Mouse (Mus musculus) ZHBTc4 (cell line): ENCODE results near the gene Scfd2.
A peak's percentile ranks its signal among the peaks of the same experiment; 100 is the strongest.

Experiments used
- DNase-seq: peaks from one replicate; pipeline ENCODE4 v3.0.0-alpha.2; 2011; ENCODE audit warnings: low read depth, low spot score

The Scfd2 gene

GRCm38 (mm10) chr5:74277712-74278111 is 253.8 kb downstream of the Scfd2 start:
- DNase-seq, result peak; percentile 87

DNA sequence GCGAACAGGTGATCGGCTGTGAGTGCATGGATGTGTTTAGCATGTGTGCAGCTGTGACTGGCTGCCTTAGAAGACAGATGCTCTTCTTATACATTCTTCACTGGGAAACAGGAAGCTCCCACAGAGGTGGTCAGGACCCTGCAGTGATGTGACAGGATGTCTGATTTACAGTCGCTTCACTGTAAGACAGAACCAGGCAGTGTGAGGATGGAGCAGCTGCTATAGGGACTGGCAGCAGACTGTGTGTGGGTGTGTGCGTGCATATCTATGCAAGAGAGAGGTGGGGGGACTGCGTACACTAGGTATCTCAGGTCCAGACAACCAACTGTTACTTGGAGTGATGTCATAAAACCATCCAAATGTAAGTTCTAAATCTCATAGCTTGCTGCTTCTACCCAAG is 254.3 kb downstream of the Scfd2 start:
- no peak for DNase-seq

DNA sequence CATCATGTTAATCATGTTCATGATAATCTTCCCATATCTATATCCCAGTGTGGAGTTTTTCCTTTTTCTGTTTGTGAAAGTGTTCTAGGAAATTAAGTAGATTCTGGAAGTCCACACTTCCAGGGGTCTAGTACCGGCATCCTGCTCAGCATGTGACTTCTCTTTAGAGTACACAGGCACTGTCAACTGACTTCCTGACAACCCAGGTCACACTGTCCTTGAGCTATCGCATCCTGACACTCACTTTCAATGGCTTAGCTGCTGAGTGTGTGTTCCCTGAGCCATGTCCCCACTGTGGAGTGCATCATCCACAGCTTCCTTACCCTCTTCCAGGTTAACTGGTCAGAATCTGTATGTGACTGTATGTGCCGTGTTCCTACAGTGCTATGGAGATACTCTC is 258.2 kb downstream of the Scfd2 start:
- DNase-seq, result no peak

- no peak for DNase-seq
Measured at GRCm38 (mm10) chr5:74267736-74268369, 263.7 kb downstream of the Scfd2 start.

DNA sequence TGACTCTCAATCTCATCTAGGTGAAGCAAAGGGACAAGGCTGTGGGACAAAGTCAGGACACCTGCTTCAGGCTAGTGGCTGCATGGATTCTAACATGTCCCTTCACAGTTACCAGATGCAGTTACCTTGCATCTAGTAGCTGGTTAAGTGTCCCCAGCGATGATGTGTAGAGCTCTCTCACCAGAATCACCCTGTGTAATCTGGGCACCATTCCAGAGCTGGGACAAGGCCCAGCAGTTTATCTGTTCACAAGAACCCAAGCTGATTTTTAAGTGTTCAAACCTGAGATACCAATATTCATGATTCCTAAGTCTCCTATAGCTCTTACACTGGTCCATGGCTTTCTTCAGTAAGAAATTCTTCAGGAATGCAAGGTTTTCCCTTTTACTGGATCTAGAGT is 264.4 kb downstream of the Scfd2 start:
- no peak for DNase-seq

DNA sequence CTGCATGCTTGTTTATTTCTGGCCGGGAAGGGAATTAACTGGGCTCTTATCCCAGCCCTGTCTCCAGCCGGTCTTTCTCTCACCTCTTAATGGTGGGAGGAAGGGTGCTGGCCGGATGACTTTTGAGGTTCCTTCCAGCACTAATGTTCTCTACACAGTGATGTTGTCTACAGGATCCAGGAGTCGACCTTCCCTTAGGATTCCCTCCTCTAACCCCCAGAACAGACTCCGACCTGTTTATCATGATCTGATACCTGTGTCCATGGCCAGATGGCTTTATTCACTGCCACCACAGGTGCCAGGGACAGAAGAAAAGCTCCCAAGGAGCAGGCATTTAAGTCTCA is 265.1 kb downstream of the Scfd2 start:
- DNase-seq, result no peak

DNA sequence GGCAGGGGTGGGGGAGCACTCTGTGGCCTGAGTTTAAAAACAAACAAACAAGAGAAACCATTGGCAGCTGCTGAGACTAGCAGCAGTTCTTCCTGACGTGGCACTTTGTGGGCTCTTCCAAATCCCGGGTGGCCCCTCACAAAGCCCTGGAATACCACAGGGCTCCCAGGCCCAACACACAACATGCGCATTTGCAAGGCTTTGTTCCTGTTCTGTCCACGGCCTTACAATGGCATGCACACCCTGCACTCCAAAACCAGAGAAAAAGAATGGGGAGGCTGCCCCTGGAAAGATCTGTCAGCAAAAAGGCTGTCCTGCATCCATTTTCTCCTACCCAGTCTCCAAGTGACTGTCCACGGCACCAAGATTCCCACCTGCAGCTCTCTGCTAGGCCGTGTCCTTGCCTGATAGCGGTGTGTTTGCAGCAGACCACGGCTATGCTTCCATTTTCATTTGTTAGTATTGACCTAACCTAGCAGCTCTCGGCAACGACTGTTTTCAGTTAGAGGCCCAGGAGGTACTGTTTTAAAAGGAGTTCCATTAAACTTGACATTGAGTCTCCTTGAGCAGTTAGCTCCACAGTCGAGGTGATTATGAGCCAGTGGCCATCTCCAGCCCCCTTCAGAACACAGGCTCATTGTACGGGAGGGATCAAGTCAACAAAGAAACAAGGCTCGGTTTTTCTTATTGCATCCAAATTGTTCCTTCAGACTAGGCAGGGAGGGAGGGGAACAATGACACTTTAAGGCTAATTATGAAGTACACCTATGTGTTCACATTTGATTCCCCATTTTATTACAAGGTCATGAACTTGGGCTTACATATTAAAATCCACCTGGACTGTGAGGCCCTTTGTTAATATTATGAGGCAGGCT is 265.7 kb downstream of the Scfd2 start:
- peak; percentile 66 for DNase-seq

DNA sequence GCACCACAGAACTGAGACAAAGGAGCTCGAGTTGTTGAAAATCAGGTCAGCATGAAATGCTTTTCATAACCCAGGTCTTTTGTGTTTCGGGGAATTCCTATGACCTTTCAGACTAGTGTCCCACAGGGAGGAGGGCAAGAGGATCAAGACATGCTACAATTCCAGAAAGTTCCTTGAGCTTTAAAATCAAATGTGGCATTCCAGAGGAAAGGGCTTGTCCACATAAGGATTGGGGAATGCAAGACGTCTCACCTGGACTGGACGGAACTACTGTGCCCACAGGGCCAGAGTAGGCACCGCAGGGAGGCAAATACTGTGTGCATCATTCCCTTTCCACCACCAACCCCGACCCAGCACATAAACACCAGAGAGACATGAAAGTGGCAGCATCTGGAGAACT is 266.4 kb downstream of the Scfd2 start:
- no peak for DNase-seq

GRCm38 (mm10) chr5:74264541-74264940 is 267.0 kb downstream of the Scfd2 start:
- no peak for DNase-seq

DNA sequence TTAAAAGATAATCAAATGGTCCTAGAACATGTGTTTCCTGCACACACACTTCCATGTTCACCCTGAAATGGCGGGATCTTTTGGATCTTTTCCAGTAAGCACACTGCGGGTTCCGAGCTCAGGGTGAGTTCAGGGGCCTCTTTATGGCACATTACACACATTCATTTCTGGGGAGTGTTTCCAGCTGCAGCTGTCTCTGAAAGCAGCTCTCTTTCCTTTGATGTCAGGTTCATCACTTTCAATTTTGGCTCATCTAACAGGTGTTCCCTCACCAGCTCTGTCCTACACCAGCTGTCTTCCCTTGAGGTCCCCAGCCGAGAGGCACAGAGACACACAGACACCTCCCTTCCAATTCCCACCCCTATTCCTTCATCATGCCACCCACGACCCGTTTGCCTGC is 270.5 kb downstream of the Scfd2 start:
- DNase-seq, result no peak

DNA sequence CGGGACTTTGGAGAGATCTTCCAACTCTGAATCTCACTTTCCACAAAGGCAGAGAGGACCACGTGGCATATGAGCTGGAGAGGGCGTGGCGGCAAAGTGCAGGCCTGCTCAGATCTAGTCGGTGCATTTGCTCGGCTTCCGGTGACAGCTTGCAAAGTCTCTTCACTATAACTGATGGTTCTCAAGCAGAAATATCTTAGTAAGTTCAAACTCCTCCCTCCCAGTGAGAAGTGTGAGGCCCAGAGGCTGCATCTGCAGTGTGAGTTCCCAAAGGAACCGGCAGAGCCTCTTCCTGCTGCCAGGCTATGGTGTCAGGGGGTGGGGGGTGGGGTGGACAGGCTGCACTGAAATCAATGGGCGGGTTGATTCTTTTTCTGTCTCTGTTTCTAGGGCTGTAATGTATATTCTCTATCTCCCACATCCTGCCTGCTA is 271.2 kb downstream of the Scfd2 start:
- no peak for DNase-seq

- no peak for DNase-seq
Measured at GRCm38 (mm10) chr5:74256705-74257104, 274.9 kb downstream of the Scfd2 start.

GRCm38 (mm10) chr5:74254996-74255395 is 276.6 kb downstream of the Scfd2 start:
- no peak for DNase-seq

DNA sequence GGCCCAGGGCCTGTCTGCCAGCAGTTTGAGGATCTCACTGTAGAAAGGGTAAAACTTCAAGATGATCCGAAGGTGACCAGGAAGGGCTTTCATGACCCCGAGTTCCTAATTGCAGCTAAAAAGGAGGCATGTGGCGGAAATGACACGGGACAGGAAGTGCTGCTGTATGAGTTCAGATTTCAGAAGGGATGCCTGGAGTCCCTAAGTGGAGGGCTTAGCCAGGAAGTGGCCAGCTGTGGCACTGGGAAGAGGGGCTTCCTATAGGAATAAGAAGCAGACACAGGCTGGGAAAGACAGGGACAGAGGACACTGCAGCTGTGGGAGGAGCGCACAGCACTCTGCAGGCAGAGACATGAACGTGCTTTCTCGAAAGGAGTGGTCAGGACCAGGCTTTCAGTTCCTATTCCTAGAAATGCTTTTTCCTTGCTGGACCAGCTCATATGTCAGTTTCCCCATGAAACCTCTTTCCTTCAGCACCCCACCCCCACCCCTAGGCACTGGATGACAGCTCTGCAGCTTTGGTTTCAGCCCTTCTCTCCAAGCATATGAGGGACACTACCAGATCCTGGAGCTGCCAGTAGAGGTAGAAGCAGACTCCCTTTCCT is 277.7 kb downstream of the Scfd2 start:
- no peak for DNase-seq

- DNase-seq, result no peak
Measured at GRCm38 (mm10) chr5:74252672-74253286, 278.8 kb downstream of the Scfd2 start.

- DNase-seq, result peak; percentile 33
Measured at GRCm38 (mm10) chr5:74250947-74251346, 280.6 kb downstream of the Scfd2 start.

GRCm38 (mm10) chr5:74250308-74250707 is 281.3 kb downstream of the Scfd2 start:
- DNase-seq, result no peak

DNA sequence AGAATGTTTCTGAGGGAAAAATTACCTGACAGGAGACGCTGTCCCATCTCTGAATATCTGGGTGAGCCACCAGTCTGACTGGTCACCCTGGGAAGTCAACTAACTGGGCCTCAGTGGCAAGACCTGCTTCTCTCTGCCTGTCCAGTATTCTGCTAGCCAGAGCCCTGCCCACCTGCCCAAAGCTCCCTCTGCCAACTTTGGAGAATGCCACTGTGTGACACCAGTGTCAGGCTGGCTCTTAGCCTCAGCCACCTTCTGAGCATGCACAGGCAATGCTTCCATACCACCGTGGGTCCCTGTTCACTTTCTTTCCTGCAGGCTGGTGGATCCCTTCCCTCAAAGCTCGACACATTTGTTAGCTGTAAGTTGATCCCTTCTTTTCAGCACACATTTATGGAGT is 281.8 kb downstream of the Scfd2 start:
- no peak for DNase-seq

- DNase-seq, result no peak
Measured at GRCm38 (mm10) chr5:74246971-74247370, 284.6 kb downstream of the Scfd2 start.

GRCm38 (mm10) chr5:74246453-74246852 is 285.1 kb downstream of the Scfd2 start:
- DNase-seq, result no peak

DNA sequence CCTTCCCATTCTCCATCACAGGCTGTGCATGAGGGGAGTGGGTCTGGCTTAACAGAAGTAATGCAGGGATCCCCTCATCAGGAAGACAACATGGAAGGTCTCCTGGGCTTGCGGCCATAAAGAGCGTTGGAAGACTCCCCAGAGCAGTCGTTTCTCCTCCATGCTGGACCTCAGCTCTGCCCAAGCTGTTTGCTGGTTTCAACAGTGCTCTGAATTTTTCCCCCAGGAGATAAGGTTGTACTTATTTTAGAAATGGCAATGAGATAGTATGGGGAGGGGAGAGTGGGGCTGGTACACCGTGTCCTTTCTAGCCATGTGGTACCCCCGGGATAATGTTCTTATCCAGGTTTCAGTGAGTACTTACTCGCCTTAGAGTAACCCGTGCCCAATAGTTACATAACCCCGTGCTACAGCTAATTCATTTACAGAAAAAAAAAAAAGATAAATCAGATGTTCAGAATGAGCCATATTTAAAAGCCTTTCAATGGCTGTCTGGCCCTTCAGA is 285.9 kb downstream of the Scfd2 start:
- no peak for DNase-seq

DNA sequence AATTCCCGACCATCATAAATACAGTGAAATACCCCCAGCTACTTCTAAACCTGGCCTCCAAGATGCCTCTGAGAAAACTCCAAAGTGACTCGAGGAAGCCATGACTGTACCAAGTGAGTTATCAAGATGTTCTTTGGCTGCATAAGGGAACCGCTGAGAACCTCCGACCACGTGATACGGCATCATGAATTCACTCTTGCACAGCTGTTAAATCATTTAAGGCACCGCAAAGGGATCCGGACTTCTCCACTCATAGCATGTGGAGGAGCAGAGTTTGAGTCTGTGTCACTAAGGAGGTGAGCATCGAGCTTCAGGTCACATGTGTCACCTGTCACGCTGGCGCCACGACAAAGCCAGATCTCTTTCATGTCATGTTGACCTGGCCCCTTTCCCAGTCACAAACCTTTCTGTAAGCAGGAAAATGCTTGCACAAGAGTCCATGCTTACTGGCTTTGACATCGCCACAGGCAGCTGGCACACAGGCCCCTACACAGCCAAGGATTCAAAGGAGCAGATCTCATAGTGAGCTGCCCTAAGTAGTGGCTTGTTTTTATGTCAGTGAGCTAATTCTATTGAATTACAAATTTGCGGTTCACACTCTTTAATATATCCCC is 287.0 kb downstream of the Scfd2 start:
- no peak for DNase-seq
